Mouse (Mus musculus): ENCODE measurements around the gene Tex12. TPM values are rescaled to one million over a fixed set of nuclear protein-coding genes. Genes with fewer than 3 reads are reported as not detected.

The Tex12 gene
- total RNA-seq (2023), result not detected

GRCm38 (mm10) chr9:50561145-50561917 lies at the start of gene Tex12:
Tex12 (minus strand) TSS chr9:50561325.

GRCm38 (mm10) chr9:50603189-50603997 lies 42.3 kb upstream of the Tex12 start, which contains the start of the genes Sdhd and Timm8b:
Sdhd (minus strand) TSS chr9:50603812.
Timm8b (plus strand) TSS chr9:50603910.

GRCm38 (mm10) chr9:50555094-50555446 lies 6.1 kb downstream of the Tex12 start, which contains the start of gene Bco2:
Bco2 (minus strand) TSS chr9:50555181.

GRCm38 (mm10) chr9:50554241-50555093 lies 6.7 kb downstream of the Tex12 start, which contains the start of gene Il18:
Il18 (plus strand) TSS chr9:50554827.

GRCm38 (mm10) chr9:50528293-50528892 lies 32.7 kb downstream of the Tex12 start, which contains the start of gene Pts:
Pts (minus strand) TSS chr9:50528724.

Other genes with a start within 250 kb of the Tex12 start
- 1,608 TPM for gene Rpl10-ps3, start 216.4 kb downstream of the Tex12 start, total RNA-seq (2023)
- not detected for gene Plet1, start 66.8 kb downstream of the Tex12 start, total RNA-seq (2023)
- 40.5 TPM for gene Pts, start 32.6 kb downstream of the Tex12 start, total RNA-seq (2023)
- gene Il18, start 6.5 kb downstream of the Tex12 start, total RNA-seq (2023), result 2.3 TPM
- not detected for gene Bco2, start 6.1 kb downstream of the Tex12 start, total RNA-seq (2023)
- gene Sdhd, start 42.5 kb upstream of the Tex12 start, total RNA-seq (2023), result 52.9 TPM
- gene Timm8b, start 42.6 kb upstream of the Tex12 start, total RNA-seq (2023), result 42.6 TPM
- gene Pih1d2, start 56.0 kb upstream of the Tex12 start, total RNA-seq (2023), result 1.7 TPM
- 32.5 TPM for gene Nkapd1, start 56.1 kb upstream of the Tex12 start, total RNA-seq (2023)
- gene Dlat, start 98.5 kb upstream of the Tex12 start, total RNA-seq (2023), result 27.2 TPM
- not detected for gene Dixdc1, start 178.2 kb upstream of the Tex12 start, total RNA-seq (2023)
- gene 2310030G06Rik, start 185.2 kb upstream of the Tex12 start, total RNA-seq (2023), result not detected
- not detected for gene Cryab, start 190.0 kb upstream of the Tex12 start, total RNA-seq (2023)
- gene Hspb2, start 191.0 kb upstream of the Tex12 start, total RNA-seq (2023), result not detected
- gene Fdxacb1, start 206.9 kb upstream of the Tex12 start, total RNA-seq (2023), result 7.9 TPM
- gene Alg9, start 213.7 kb upstream of the Tex12 start, total RNA-seq (2023), result 20.2 TPM
- 11.1 TPM for gene 1110032A03Rik, start 214.2 kb upstream of the Tex12 start, total RNA-seq (2023)